Mouse (Mus musculus) liver, adult 2 months (tissue): ENCODE measurements around the gene Ipmk.

Experiments used
- CTCF ChIP-seq: fragments of 200-500 bp; IDR thresholded peaks from 2 replicates; pipeline ENCODE4 v1.5.1; 2011; ENCODE audit warnings: low read depth, low read length, control low read depth
- POLR2A ChIP-seq: fragments of 200-500 bp; IDR thresholded peaks from 2 replicates; pipeline ENCODE4 v1.6.1; 2011; ENCODE audit warnings: low read length, control low read depth; ENCODE audit not compliant: insufficient read depth; ENCODE audit errors: extremely low read depth

- TF ChIP-seq POLR2A (no peak), CTCF (no peak)
Measured at GRCm38 (mm10) chr10:71343130-71343529, 4.4 kb upstream of the Ipmk start.
